Mouse (Mus musculus) heart, embryonic 15.5 days (tissue): ENCODE data around the gene Rere. TPM values are rescaled to one million over a fixed set of nuclear protein-coding genes. Genes with fewer than 3 reads are reported as not detected.
"Not testable (repeated sequence)": the region's sequence is repeated elsewhere in the genome, so short reads cannot be mapped to it uniquely, and the experiment has no call there.

Source experiments
- ATAC-seq: fragments of 200-750 bp; cut with Nextera tagmentation; replicated peaks from 2 replicates; pipeline ENCODE4 v1.8.0; 2017; ENCODE audit warnings: low read depth, moderate TSS enrichment; ENCODE audit not compliant: insufficient number of reproducible peaks, insufficient read depth, low FRiP score
- H3K27ac ChIP-seq: fragments of 300-500 bp; sonication (generic); 2 replicates; pipeline ENCODE4 v1.5.1; 2015; ENCODE audit warnings: mild to moderate bottlenecking, inconsistent platforms
- H3K27me3 ChIP-seq: fragments of 300-500 bp; sonication (generic); 2 replicates; pipeline ENCODE4 v1.6.1; 2015; ENCODE audit warnings: inconsistent platforms
- H3K36me3 ChIP-seq: fragments of 300-500 bp; sonication (generic); 2 replicates; pipeline ENCODE4 v1.6.1; 2015; ENCODE audit warnings: mild to moderate bottlenecking, inconsistent platforms
- H3K4me1 ChIP-seq: fragments of 300-500 bp; sonication (generic); replicated peaks from 2 replicates; pipeline ENCODE4 v1.6.1; 2015; ENCODE audit warnings: inconsistent platforms
- H3K4me2 ChIP-seq: fragments of 300-500 bp; sonication (generic); 2 replicates; pipeline ENCODE4 v1.6.1; 2015; ENCODE audit warnings: inconsistent platforms, mild to moderate bottlenecking, moderate library complexity
- H3K4me3 ChIP-seq: fragments of 300-500 bp; sonication (generic); 2 replicates; pipeline ENCODE4 v1.5.1; 2015; ENCODE audit warnings: mild to moderate bottlenecking, inconsistent platforms
- H3K9ac ChIP-seq: fragments of 300-500 bp; sonication (generic); 2 replicates; pipeline ENCODE4 v1.6.1; 2015; ENCODE audit warnings: mild to moderate bottlenecking, inconsistent platforms
- H3K9me3 ChIP-seq: fragments of 300-500 bp; sonication (generic); replicated peaks from 2 replicates; pipeline ENCODE4 v1.6.1; 2016; ENCODE audit warnings: inconsistent platforms
- WGBS: fragments of 180-500 bp; shearing (Covaris S2); methylation state at CpG from one replicate; pipeline ENCODE4 v1.1.7; 2015; ENCODE audit warnings: mixed read lengths; 5-methylcytosine and 5-hydroxymethylcytosine counted together
- polyA plus RNA-seq: library from polyadenylated mRNA; unstranded; fragments of >200 nt; fragmentation: Nextera tagmentation; extraction: Ambion mirVana; gene quantifications from 2 replicates; pipeline ENCODE4 v1.2.1, GENCODE M21; 2015

Gene Rere
- polyA plus RNA-seq, 1 experiment from 2014 or later, result 17.6 TPM

- not testable (repeated sequence) for H3K36me3 ChIP-seq, H3K27me3 ChIP-seq, ATAC-seq, H3K9ac ChIP-seq, H3K4me2 ChIP-seq, H3K27ac ChIP-seq, H3K9me3 ChIP-seq, H3K4me3 ChIP-seq
- peaks cover 34% of the 10 kb centered on the region for H3K4me1 ChIP-seq
- WGBS, result 87% methylated on average over 5 of the region's 5 CpGs
Measured at GRCm38 (mm10) chr4:150493938-150494330, 212.5 kb downstream of the Rere start.

GRCm38 (mm10) chr4:150495568-150495967 lies 214.1 kb downstream of the Rere start:
- Histone ChIP-seq H3K27ac (peak overlapping the region; percentile 67), H3K36me3 (no peaks in the 10 kb centered on the region), H3K4me2 (no peak overlapping the region), H3K4me3 (no peak overlapping the region), H3K27me3 (no peaks in the 10 kb centered on the region), H3K9me3 (no peaks in the 10 kb centered on the region), H3K9ac (no peak overlapping the region), H3K4me1 (peaks cover 28% of the 10 kb centered on the region)
- 70% methylated on average over 2 of the region's 2 CpGs for WGBS
- ATAC-seq, result no peak

- H3K9ac ChIP-seq, result no peak overlapping the region
- H3K27ac ChIP-seq, result no peak overlapping the region
- peaks cover 2% of the 10 kb centered on the region; the same call in 1 of the 2 replicates for H3K4me1 ChIP-seq
- H3K27me3 ChIP-seq, result no peaks in the 10 kb centered on the region
- ATAC-seq, result no peak
- H3K4me2 ChIP-seq, result no peak overlapping the region
- peaks cover 12% of the 10 kb centered on the region; the same call in 1 of the 2 replicates for H3K36me3 ChIP-seq
- H3K9me3 ChIP-seq, result no peaks in the 10 kb centered on the region
- H3K4me3 ChIP-seq, result no peak overlapping the region
- WGBS, result 91% methylated on average over 11 of the region's 11 CpGs
Measured at GRCm38 (mm10) chr4:150504304-150505021, 223.0 kb downstream of the Rere start.

- H3K27ac ChIP-seq, result no peak overlapping the region
- no peak overlapping the region for H3K9ac ChIP-seq
- H3K27me3 ChIP-seq, result no peaks in the 10 kb centered on the region
- WGBS, result 83% methylated on average over 3 of the region's 3 CpGs
- H3K4me1 ChIP-seq, result peaks cover 2% of the 10 kb centered on the region; the same call in 1 of the 2 replicates
- ATAC-seq, result no peak
- no peak overlapping the region for H3K4me3 ChIP-seq
- no peaks in the 10 kb centered on the region for H3K9me3 ChIP-seq
- H3K36me3 ChIP-seq, result peaks cover 26% of the 10 kb centered on the region
- H3K4me2 ChIP-seq, result no peak overlapping the region
Measured at GRCm38 (mm10) chr4:150509026-150509712, 227.7 kb downstream of the Rere start.

GRCm38 (mm10) chr4:150510036-150510435 lies 228.6 kb downstream of the Rere start:
- Histone ChIP-seq H3K9ac (no peak overlapping the region), H3K4me1 (peaks cover 2% of the 10 kb centered on the region; the same call in 1 of the 2 replicates), H3K27me3 (no peaks in the 10 kb centered on the region), H3K27ac (no peak overlapping the region), H3K4me3 (no peak overlapping the region), H3K4me2 (no peak overlapping the region), H3K9me3 (no peaks in the 10 kb centered on the region), H3K36me3 (peaks cover 26% of the 10 kb centered on the region)
- ATAC-seq, result no peak
- WGBS, result 86% methylated on average over 2 of the region's 2 CpGs

GRCm38 (mm10) chr4:150513387-150513786 lies 231.9 kb downstream of the Rere start:
- H3K27me3 ChIP-seq, H3K4me2 ChIP-seq, H3K4me1 ChIP-seq, ATAC-seq, H3K9ac ChIP-seq, H3K9me3 ChIP-seq, H3K27ac ChIP-seq, H3K4me3 ChIP-seq: not testable (repeated sequence)
- 91% methylated on average over 5 of the region's 6 CpGs for WGBS
- H3K36me3 ChIP-seq, result peaks cover 26% of the 10 kb centered on the region

GRCm38 (mm10) chr4:150516201-150516600 lies 234.8 kb downstream of the Rere start:
- Histone ChIP-seq H3K9me3 (no peaks in the 10 kb centered on the region), H3K27me3 (no peaks in the 10 kb centered on the region), H3K27ac (no peak overlapping the region), H3K4me3 (no peak overlapping the region), H3K9ac (no peak overlapping the region), H3K4me2 (no peak overlapping the region), H3K36me3 (peaks cover 4% of the 10 kb centered on the region), H3K4me1 (0 out of 2 replicates have a peak, but pooled peaks cover 8% of the 10 kb centered on the region)
- 38% methylated on average over 2 of the region's 2 CpGs for WGBS
- ATAC-seq, result no peak

- WGBS, result 25% methylated on average over 4 of the region's 4 CpGs
- ATAC-seq, result no peak
- no peak overlapping the region for H3K4me3 ChIP-seq
- H3K4me1 ChIP-seq, result 0 out of 2 replicates have a peak, but pooled peaks cover 8% of the 10 kb centered on the region
- no peaks in the 10 kb centered on the region for H3K27me3 ChIP-seq
- no peaks in the 10 kb centered on the region for H3K9me3 ChIP-seq
- H3K27ac ChIP-seq, result 0 out of 2 replicates have a peak overlapping the region, but pooled peaks have one; percentile 1
- H3K9ac ChIP-seq, result no peak overlapping the region
- H3K36me3 ChIP-seq, result no peaks in the 10 kb centered on the region
- H3K4me2 ChIP-seq, result no peak overlapping the region
Measured at GRCm38 (mm10) chr4:150517381-150517780, 235.9 kb downstream of the Rere start.

- 87% methylated on average over 5 of the region's 5 CpGs for WGBS
- Histone ChIP-seq H3K4me2 (no peak overlapping the region), H3K27ac (no peak overlapping the region), H3K36me3 (0 out of 2 replicates have a peak, but pooled peaks cover 2% of the 10 kb centered on the region), H3K4me3 (no peak overlapping the region), H3K9ac (no peak overlapping the region), H3K27me3 (no peaks in the 10 kb centered on the region), H3K4me1 (0 out of 2 replicates have a peak, but pooled peaks cover 8% of the 10 kb centered on the region), H3K9me3 (no peaks in the 10 kb centered on the region)
- no peak for ATAC-seq
Measured at GRCm38 (mm10) chr4:150518826-150519225, 237.4 kb downstream of the Rere start.

GRCm38 (mm10) chr4:150520069-150520468 lies 238.6 kb downstream of the Rere start:
- Histone ChIP-seq H3K36me3 (0 out of 2 replicates have a peak, but pooled peaks cover 4% of the 10 kb centered on the region), H3K9me3 (no peaks in the 10 kb centered on the region), H3K27ac (no peak overlapping the region), H3K4me2 (no peak overlapping the region), H3K27me3 (no peaks in the 10 kb centered on the region), H3K4me3 (no peak overlapping the region), H3K9ac (no peak overlapping the region), H3K4me1 (0 out of 2 replicates have a peak, but pooled peaks cover 8% of the 10 kb centered on the region)
- 68% methylated on average over 1 of the region's 1 CpGs for WGBS
- ATAC-seq, result no peak

- H3K9me3 ChIP-seq, result no peaks in the 10 kb centered on the region
- no peak overlapping the region for H3K9ac ChIP-seq
- H3K4me1 ChIP-seq, result 0 out of 2 replicates have a peak, but pooled peaks cover 2% of the 10 kb centered on the region
- H3K36me3 ChIP-seq, result 0 out of 2 replicates have a peak, but pooled peaks cover 4% of the 10 kb centered on the region
- 68% methylated on average over 5 of the region's 5 CpGs for WGBS
- H3K27ac ChIP-seq, result no peak overlapping the region
- no peak overlapping the region for H3K4me2 ChIP-seq
- no peak overlapping the region for H3K4me3 ChIP-seq
- no peaks in the 10 kb centered on the region for H3K27me3 ChIP-seq
- no peak for ATAC-seq
Measured at GRCm38 (mm10) chr4:150522425-150522824, 241.0 kb downstream of the Rere start.
